Mouse (Mus musculus): Measurements from ENCODE around the gene Gkap1.

Gene Gkap1

DNA sequence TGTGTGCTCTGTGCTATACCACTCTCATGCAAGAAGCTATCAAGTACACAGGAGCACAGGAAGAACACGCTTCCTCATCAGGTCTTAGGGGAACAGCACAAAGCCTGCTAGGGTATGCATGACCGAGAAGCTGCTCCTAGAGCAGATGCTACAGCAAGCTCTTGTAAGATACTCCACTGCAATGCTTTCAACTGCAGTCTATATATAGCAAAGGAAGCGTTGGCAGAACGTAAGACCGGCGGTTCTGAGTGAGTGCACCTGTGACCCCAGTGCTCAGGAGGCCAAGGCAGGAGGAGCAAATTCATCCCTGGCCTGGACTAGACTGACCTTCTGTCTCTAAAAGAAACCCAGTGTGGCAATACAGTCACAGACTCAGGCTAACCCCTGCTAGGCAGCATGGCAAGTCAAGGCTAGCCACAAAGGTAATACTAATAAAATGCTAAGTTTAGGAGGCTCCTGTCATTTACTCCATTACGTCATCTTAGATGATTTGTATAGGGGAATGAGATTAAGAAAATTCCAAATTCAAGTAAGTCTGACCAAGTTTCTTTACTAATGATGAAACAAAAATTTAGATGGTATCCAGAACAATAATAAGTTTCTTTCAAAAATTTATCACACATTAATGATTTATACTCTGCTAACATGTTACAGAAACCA, 77.4 kb downstream of the Gkap1 start:
- DNase-seq (ENCODE audit: low spot score), result no peak

- DNase-seq (ENCODE audit: low spot score), result no peak
Measured at GRCm38 (mm10) chr13:58197211-58197610, 78.3 kb downstream of the Gkap1 start.

GRCm38 (mm10) chr13:58194908-58195307, 80.6 kb downstream of the Gkap1 start:
- no peak for DNase-seq (ENCODE audit: low spot score)

DNA sequence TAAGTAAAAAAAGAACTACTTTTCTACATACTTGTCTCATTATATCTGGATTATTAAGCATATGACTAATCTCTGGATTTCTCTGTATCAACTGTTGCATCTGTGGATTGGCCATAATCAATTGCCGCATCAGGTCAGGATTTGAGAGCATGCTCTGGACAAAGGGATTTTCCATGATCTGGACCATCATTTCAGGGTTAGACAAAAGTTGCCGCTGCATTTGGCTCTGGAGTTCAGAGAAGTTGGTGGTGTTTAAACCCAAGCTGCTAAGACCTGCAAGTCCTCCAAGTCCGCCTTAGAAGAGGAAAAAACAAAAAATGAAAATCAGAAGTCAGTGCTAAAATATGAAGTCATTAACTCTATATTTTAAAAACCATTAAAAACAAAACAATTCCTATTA, 82.3 kb downstream of the Gkap1 start:
- no peak for DNase-seq (ENCODE audit: low spot score)

- no peak for DNase-seq (ENCODE audit: low spot score)
Measured at GRCm38 (mm10) chr13:58192146-58192545, 83.4 kb downstream of the Gkap1 start.

- DNase-seq (ENCODE audit: low spot score), result no peak
Measured at GRCm38 (mm10) chr13:58191516-58191915, 84.0 kb downstream of the Gkap1 start.

DNA sequence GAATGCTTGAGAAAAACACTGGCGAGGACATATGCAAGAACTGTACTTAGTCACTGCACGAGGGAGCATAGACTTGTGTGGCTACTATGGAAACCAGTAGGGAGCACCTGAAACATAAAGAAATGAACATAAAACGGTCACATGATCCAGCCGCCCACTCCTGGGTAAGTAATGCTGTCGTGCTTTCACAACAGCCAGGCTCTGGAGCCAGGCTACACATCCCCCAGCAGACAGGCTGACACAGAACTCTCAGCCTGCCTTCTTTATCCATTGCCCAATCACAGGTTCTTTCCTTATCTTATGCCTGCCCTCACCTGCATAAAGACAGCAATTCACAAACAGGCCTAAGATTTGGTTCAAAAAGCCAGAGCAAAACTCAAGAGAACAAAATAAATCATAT, 86.0 kb downstream of the Gkap1 start:
- no peak for DNase-seq (ENCODE audit: low spot score)

GRCm38 (mm10) chr13:58188412-58188811, 87.1 kb downstream of the Gkap1 start:
- DNase-seq (ENCODE audit: low spot score), result peak; percentile 91

- no peak for DNase-seq (ENCODE audit: low spot score)
Measured at GRCm38 (mm10) chr13:58187751-58188150, 87.7 kb downstream of the Gkap1 start.

DNA sequence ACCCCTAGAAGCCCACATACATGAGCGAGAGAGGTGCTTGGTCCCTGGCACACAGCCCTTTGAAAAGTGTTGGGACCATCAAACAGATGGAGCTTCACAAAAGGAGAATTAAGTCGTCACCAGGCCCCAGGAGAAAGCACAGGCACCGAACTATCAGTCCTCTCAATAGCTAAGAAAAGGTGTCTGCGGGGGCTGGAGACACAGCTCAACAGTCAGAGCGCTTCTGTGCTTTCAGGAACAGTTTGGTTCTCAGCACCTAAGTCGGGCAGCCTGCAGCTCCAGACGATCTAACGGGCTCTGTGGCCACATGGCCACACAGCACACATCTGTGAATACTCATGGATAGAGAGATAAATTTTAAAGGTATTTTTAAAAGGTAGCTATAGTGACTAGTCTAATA, 89.2 kb downstream of the Gkap1 start:
- DNase-seq (ENCODE audit: low spot score), result no peak

DNA sequence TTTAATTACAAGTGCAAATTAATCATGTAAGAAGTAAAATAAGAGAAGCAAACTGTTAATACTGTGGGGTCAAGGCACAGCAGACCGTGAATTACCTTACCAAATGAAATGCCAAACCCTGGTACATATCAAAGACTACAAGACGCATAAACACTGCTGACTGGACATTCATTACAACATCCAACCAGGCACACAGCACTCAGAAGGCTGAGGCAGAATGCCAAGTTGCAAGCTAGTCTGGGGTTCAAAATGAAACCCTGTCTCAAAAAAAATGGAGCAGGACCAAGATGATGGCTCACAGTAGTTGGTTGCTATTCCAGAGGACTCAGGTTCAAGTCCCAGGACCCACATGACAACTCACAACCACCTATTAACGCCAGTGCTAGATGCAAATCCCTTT, 91.4 kb downstream of the Gkap1 start:
- DNase-seq (ENCODE audit: low spot score), result no peak

Data from MN1 (cell line).